Mouse (Mus musculus) kidney, adult 8-10 months (tissue): ENCODE measurements around the gene Gm3642.
"Not testable (repeated sequence)": the region's sequence is repeated elsewhere in the genome, so short reads cannot be mapped to it uniquely, and the experiment has no call there.

ENCODE experiments used
- DNase-seq, 2 experiments: peaks; one replicate each; pipeline ENCODE4 v3.0.0; 2022

Gm3642 gene

GRCm38 (mm10) chr14:6840211-6840610, at the start of gene Gm3642:
Gene Gm3642 (minus strand): TSS chr14:6840311.
- DNase-seq = not testable (repeated sequence)

- DNase-seq = not testable (repeated sequence)
These were observed 49.5 kb upstream of the Gm3642 start, which contains the start of gene Gm3667 for GRCm38 (mm10) chr14:6889521-6890012. Gene Gm3667 (minus strand): TSS chr14:6889962.

- DNase-seq = peak; percentile 1 to 33
These were observed 48.7 kb upstream of the Gm3642 start for GRCm38 (mm10) chr14:6888811-6889210.

- not testable (repeated sequence) for DNase-seq
These were observed 16.8 kb downstream of the Gm3642 start for GRCm38 (mm10) chr14:6823297-6823696.
